Mouse (Mus musculus) kidney, postnatal 0 days (tissue): ENCODE data around the gene Tmem116. TPM values are rescaled to one million over a fixed set of nuclear protein-coding genes. Genes with fewer than 3 reads are reported as not detected.
"Not testable (repeated sequence)": the region's sequence is repeated elsewhere in the genome, so short reads cannot be mapped to it uniquely, and the experiment has no call there.

ENCODE experiments used
- ATAC-seq: fragments of 200-750 bp; cut with Nextera tagmentation; replicated peaks from 2 replicates; pipeline ENCODE4 v1.8.0; 2017; ENCODE audit warnings: low read depth, moderate number of reproducible peaks, moderate TSS enrichment, moderate library complexity; ENCODE audit not compliant: low FRiP score
- DNase-seq: peaks from one replicate; pipeline ENCODE4 v3.0.0-alpha.2; 2016; ENCODE audit warnings: low spot score
- H3K27ac ChIP-seq: fragments of 300-500 bp; sonication (generic); 2 replicates; pipeline ENCODE4 v1.5.1; 2014; ENCODE audit warnings: mild to moderate bottlenecking
- H3K27me3 ChIP-seq: fragments of 300-500 bp; sonication (generic); 2 replicates; pipeline ENCODE4 v1.6.1; 2014; ENCODE audit warnings: low read length, mixed read lengths; ENCODE audit not compliant: insufficient read depth
- H3K36me3 ChIP-seq: fragments of 300-500 bp; sonication (generic); 2 replicates; pipeline ENCODE4 v1.6.1; 2014; ENCODE audit warnings: low read length, mixed read lengths; ENCODE audit not compliant: insufficient read depth
- H3K4me1 ChIP-seq: fragments of 300-500 bp; sonication (generic); replicated peaks from 2 replicates; pipeline ENCODE4 v1.6.1; 2014; ENCODE audit warnings: antibody characterized with exemption, low read length, mixed read lengths; ENCODE audit not compliant: insufficient read depth
- H3K4me2 ChIP-seq: fragments of 300-500 bp; sonication (generic); 2 replicates; pipeline ENCODE4 v1.6.1; 2014; ENCODE audit warnings: mild to moderate bottlenecking, low read length, moderate library complexity, mixed read lengths
- H3K4me3 ChIP-seq: fragments of 300-500 bp; sonication (generic); replicated peaks from 2 replicates; pipeline ENCODE4 v1.5.1; 2014; ENCODE audit warnings: low read depth, low read length
- H3K9ac ChIP-seq: fragments of 300-500 bp; sonication (generic); 2 replicates; pipeline ENCODE4 v1.6.1; 2014; ENCODE audit warnings: low read depth, low read length
- H3K9me3 ChIP-seq: fragments of 300-500 bp; sonication (generic); replicated peaks from 2 replicates; pipeline ENCODE4 v1.6.1; 2016; ENCODE audit warnings: low read length, inconsistent platforms, mixed read lengths
- CTCF ChIP-seq: IDR thresholded peaks from 2 replicates; pipeline ENCODE4 v1.5.1; 2016; ENCODE audit warnings: antibody characterized with exemption, low read depth, mild to moderate bottlenecking, moderate library complexity
- WGBS: fragments of 180-500 bp; shearing (Covaris S2); extraction: QIAGEN DNeasy Blood & Tissue Kit; methylation state at CpG from one replicate; pipeline ENCODE4 v1.1.7; 2014; 5-methylcytosine and 5-hydroxymethylcytosine counted together
- polyA plus RNA-seq: library from polyadenylated mRNA; unstranded; fragments of >200 nt; fragmentation: Nextera tagmentation; extraction: Ambion mirVana; gene quantifications from 2 replicates; pipeline ENCODE4 v1.2.1, GENCODE M21; 2015

Gene Tmem116
- polyA plus RNA-seq, 1 experiment from 2014 or later, result 32.7 TPM

- TF ChIP-seq CTCF, result no peak
- DNase-seq (no peak), ATAC-seq (no peak)
- Histone ChIP-seq H3K27ac (no peak overlapping the region), H3K4me2 (no peak overlapping the region), H3K4me3 (no peak overlapping the region), H3K4me1 (no peaks in the 10 kb centered on the region), H3K27me3 (no peaks in the 10 kb centered on the region), H3K9ac (no peak overlapping the region), H3K36me3 (no peaks in the 10 kb centered on the region), H3K9me3 (no peaks in the 10 kb centered on the region)
- 56% methylated on average over 7 of the region's 7 CpGs for WGBS
Measured at GRCm38 (mm10) chr5:121474610-121475009, 22.9 kb downstream of the Tmem116 start.

DNA sequence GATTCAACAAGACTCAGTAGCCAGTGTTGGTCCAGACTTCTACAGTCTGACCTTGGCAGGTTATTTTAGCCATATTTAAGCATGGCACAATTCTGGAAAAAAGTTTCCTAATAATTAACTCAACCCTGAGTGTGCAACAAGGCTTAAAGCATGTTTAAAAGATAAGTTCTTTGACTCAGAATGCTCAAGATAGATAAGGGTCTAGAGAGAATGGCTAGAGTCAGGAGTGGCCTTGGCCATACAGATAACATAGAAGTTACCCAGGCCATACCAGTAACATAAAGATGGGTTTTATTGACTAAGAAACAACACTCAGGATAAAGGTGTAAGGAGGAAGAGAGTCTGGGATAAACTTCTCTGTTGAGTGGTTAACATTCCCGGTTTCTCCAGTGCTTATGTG is 24.3 kb downstream of the Tmem116 start:
- Histone ChIP-seq H3K9ac (no peak overlapping the region), H3K4me3 (no peak overlapping the region), H3K36me3 (no peaks in the 10 kb centered on the region), H3K4me1 (no peaks in the 10 kb centered on the region), H3K4me2 (no peak overlapping the region), H3K27ac (no peak overlapping the region), H3K27me3 (no peaks in the 10 kb centered on the region), H3K9me3 (no peaks in the 10 kb centered on the region)
- ATAC-seq, result no peak
- WGBS, result 86% methylated on average over 1 of the region's 1 CpGs
- no peak for TF ChIP-seq CTCF
- no peak for DNase-seq

- ATAC-seq (no peak), DNase-seq (peak; percentile 87)
- no peak overlapping the region for H3K4me3 ChIP-seq
- WGBS, result 32% methylated on average over 3 of the region's 3 CpGs
- H3K27me3 ChIP-seq, result no peaks in the 10 kb centered on the region
- H3K9ac ChIP-seq, result no peak overlapping the region
- no peak overlapping the region for H3K27ac ChIP-seq
- peak; percentile 86 for TF ChIP-seq CTCF
- no peaks in the 10 kb centered on the region for H3K36me3 ChIP-seq
- no peak overlapping the region for H3K4me2 ChIP-seq
- H3K4me1 ChIP-seq, result no peaks in the 10 kb centered on the region
- no peaks in the 10 kb centered on the region for H3K9me3 ChIP-seq
Measured at GRCm38 (mm10) chr5:121477680-121478079, 26.0 kb downstream of the Tmem116 start.

DNA sequence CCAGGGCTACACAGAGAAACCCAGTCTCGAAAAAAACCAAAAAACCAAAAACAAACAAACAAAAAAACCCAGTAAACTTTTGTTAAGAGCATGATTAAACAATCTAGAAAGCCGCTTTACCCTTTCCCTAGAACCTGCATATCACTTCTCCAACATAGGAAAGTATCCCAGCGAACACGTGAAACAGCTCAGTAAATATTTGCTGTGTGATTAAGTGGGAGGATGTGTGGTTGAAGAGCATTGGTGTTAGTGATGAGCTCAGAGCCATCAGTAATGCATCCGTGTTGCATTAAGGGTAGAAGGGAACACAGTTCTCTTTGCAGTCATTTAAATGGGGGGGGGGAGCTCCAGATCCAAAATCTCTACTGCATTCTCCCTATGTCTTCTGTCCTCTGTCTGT is 33.1 kb downstream of the Tmem116 start:
- H3K27me3 ChIP-seq, result no peaks in the 10 kb centered on the region
- H3K4me2 ChIP-seq, result no peak overlapping the region
- H3K4me3 ChIP-seq, result no peak overlapping the region
- no peaks in the 10 kb centered on the region for H3K4me1 ChIP-seq
- TF ChIP-seq CTCF, result no peak
- no peaks in the 10 kb centered on the region for H3K36me3 ChIP-seq
- ATAC-seq (no peak), DNase-seq (no peak)
- no peak overlapping the region for H3K9ac ChIP-seq
- WGBS, result 80% methylated on average over 5 of the region's 5 CpGs
- no peaks in the 10 kb centered on the region for H3K9me3 ChIP-seq
- H3K27ac ChIP-seq, result no peak overlapping the region

DNA sequence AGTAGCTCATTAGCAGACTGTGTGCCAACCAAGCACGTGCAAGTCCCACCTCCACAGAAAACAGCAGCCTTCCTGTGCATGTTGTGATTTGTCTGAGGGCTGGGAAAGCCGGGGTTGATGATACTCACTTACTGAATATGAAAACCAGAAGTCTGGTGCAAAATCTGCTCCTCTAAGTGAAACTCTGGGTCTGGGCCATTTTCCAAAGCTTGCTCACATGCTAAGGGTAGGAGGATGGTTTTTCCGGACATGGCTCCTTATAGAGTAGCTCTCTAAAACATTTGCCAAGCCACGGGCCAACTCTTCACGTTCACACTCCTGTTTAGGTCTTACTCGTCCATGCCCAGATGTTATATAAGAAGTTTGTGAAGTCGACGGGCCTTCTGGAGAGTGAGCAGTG is 41.6 kb downstream of the Tmem116 start:
- DNase-seq (no peak), ATAC-seq (no peak)
- Histone ChIP-seq H3K27ac (no peak overlapping the region), H3K27me3 (no peaks in the 10 kb centered on the region), H3K9ac (no peak overlapping the region), H3K4me2 (no peak overlapping the region), H3K9me3 (no peaks in the 10 kb centered on the region), H3K36me3 (no peaks in the 10 kb centered on the region), H3K4me3 (no peak overlapping the region), H3K4me1 (no peaks in the 10 kb centered on the region)
- TF ChIP-seq CTCF, result no peak
- 69% methylated on average over 8 of the region's 8 CpGs for WGBS

- no peak for ATAC-seq
Measured at GRCm38 (mm10) chr5:121500719-121501118, 49.0 kb downstream of the Tmem116 start.

DNA sequence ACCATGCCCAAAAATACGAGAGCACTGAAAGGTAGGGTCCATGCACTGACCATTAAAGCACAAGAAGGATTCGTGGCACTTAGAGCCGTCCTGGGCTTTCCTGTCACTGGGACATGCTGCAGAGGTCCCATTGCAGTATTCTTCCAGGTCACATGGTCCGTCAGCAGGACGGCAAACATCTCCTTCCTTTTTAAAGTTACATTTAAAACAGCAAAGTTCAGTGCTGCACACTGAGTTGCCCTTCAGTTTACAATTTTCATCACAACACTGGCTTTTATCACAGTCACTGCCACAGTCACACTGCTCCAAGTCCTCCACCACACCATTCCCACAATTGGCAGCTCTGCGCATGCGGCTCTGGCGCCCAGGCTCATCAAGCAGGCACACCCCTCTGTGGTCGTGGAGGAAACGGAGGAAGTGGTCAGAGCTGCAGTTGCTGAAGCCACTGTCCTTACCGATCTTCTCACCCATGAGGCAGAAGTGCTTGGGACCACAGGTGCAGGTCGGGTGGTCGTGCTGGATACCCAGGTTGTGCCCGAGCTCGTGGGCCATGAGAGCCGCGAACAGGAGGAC is 49.8 kb downstream of the Tmem116 start:
- 71% methylated on average over 11 of the region's 17 CpGs for WGBS
- ATAC-seq, DNase-seq, H3K4me3 ChIP-seq, H3K36me3 ChIP-seq, H3K4me1 ChIP-seq, H3K27me3 ChIP-seq, H3K9ac ChIP-seq, H3K9me3 ChIP-seq, H3K27ac ChIP-seq, H3K4me2 ChIP-seq: not testable (repeated sequence)

More at GRCm38 (mm10) chr5:121500719-121501118, 49.0 kb downstream of the Tmem116 start:
- no peaks in the 10 kb centered on the region for H3K36me3 ChIP-seq
- no peak for DNase-seq
- WGBS, result 53% methylated on average over 7 of the region's 7 CpGs
- H3K27ac ChIP-seq, result no peak overlapping the region
- H3K4me3 ChIP-seq, result no peak overlapping the region
- no peak for TF ChIP-seq CTCF
- no peaks in the 10 kb centered on the region for H3K9me3 ChIP-seq
- H3K4me2 ChIP-seq, result no peak overlapping the region
- H3K9ac ChIP-seq, result no peak overlapping the region
- no peaks in the 10 kb centered on the region for H3K27me3 ChIP-seq
- H3K4me1 ChIP-seq, result no peaks in the 10 kb centered on the region
